Mouse (Mus musculus) neural tube, embryonic 15.5 days (tissue): ENCODE measurements around the gene B3gnt4. TPM values are rescaled to one million over a fixed set of nuclear protein-coding genes. Genes with fewer than 3 reads are reported as not detected.

Experiments
- ATAC-seq: fragments of 200-750 bp; cut with Nextera tagmentation; 2 replicates; pipeline ENCODE4 v1.8.0; 2017; ENCODE audit warnings: mild to moderate bottlenecking, moderate TSS enrichment, moderate library complexity; ENCODE audit not compliant: low FRiP score
- H3K27ac ChIP-seq: fragments of 300-500 bp; sonication (generic); replicated peaks from 2 replicates; pipeline ENCODE4 v1.5.1; 2015; ENCODE audit warnings: mild to moderate bottlenecking, inconsistent platforms
- H3K27me3 ChIP-seq: fragments of 300-500 bp; sonication (generic); replicated peaks from 2 replicates; pipeline ENCODE4 v1.6.1; 2015; ENCODE audit warnings: inconsistent platforms
- H3K36me3 ChIP-seq: fragments of 300-500 bp; sonication (generic); 2 replicates; pipeline ENCODE4 v1.6.1; 2015; ENCODE audit warnings: inconsistent platforms
- H3K4me1 ChIP-seq: fragments of 300-500 bp; sonication (generic); 2 replicates; pipeline ENCODE4 v1.6.1; 2015; ENCODE audit warnings: inconsistent platforms
- H3K4me2 ChIP-seq: fragments of 300-500 bp; sonication (generic); 2 replicates; pipeline ENCODE4 v1.6.1; 2015; ENCODE audit warnings: inconsistent platforms, mild to moderate bottlenecking, moderate library complexity
- H3K4me3 ChIP-seq: fragments of 300-500 bp; sonication (generic); replicated peaks from 2 replicates; pipeline ENCODE4 v1.5.1; 2015; ENCODE audit warnings: mild to moderate bottlenecking, inconsistent platforms
- H3K9ac ChIP-seq: fragments of 300-500 bp; sonication (generic); replicated peaks from 2 replicates; pipeline ENCODE4 v1.6.1; 2015; ENCODE audit warnings: mild to moderate bottlenecking, inconsistent platforms
- H3K9me3 ChIP-seq: fragments of 300-500 bp; sonication (generic); replicated peaks from 2 replicates; pipeline ENCODE4 v1.6.1; 2016; ENCODE audit warnings: inconsistent platforms
- WGBS: fragments of 180-500 bp; shearing (Covaris S2); methylation state at CpG from one replicate; pipeline ENCODE4 v1.1.7; 2015; ENCODE audit warnings: mixed read lengths; 5-methylcytosine and 5-hydroxymethylcytosine counted together
- microRNA-seq: library from miRNA; unstranded; fragments of <30 nt; microRNA quantifications from one replicate; pipeline ENCODE4, GENCODE M21; 2017
- polyA plus RNA-seq: library from polyadenylated mRNA; unstranded; fragments of >200 nt; fragmentation: Nextera tagmentation; extraction: Ambion mirVana; gene quantifications from 2 replicates; pipeline ENCODE4 v1.2.1, GENCODE M21; 2015

The B3gnt4 gene
- polyA plus RNA-seq, 1 experiment from 2014 or later: 1.1 TPM

- Histone ChIP-seq H3K27me3 (no peaks in the 10 kb centered on the region), H3K9me3 (no peaks in the 10 kb centered on the region), H3K4me2 (no peak overlapping the region), H3K36me3 (peaks cover 75% of the 10 kb centered on the region), H3K4me3 (no peak overlapping the region), H3K9ac (no peak overlapping the region), H3K27ac (no peak overlapping the region), H3K4me1 (no peaks in the 10 kb centered on the region)
- WGBS: 88% methylated on average over 8 of the region's 8 CpGs
- ATAC-seq: no peak
These were observed 19.8 kb downstream of the B3gnt4 start for GRCm38 (mm10) chr5:123530056-123530455.

- Histone ChIP-seq H3K36me3 (peaks cover 82% of the 10 kb centered on the region), H3K9ac (no peak overlapping the region), H3K4me1 (no peaks in the 10 kb centered on the region), H3K27ac (no peak overlapping the region), H3K4me2 (no peak overlapping the region), H3K27me3 (no peaks in the 10 kb centered on the region), H3K9me3 (no peaks in the 10 kb centered on the region), H3K4me3 (no peak overlapping the region)
- ATAC-seq: no peak
- WGBS: 95% methylated on average over 10 of the region's 10 CpGs
These were observed 23.5 kb downstream of the B3gnt4 start for GRCm38 (mm10) chr5:123533801-123534200.

- 91% methylated on average over 7 of the region's 7 CpGs for whole genome bisulfite sequencing
- peaks cover 55% of the 10 kb centered on the region for H3K36me3 ChIP-seq
These were observed 45.4 kb downstream of the B3gnt4 start for GRCm38 (mm10) chr5:123555693-123556092.

GRCm38 (mm10) chr5:123556451-123556850 is 46.2 kb downstream of the B3gnt4 start:
- no peak overlapping the region for H3K4me2 ChIP-seq
- H3K9me3 ChIP-seq: no peaks in the 10 kb centered on the region
- 60% methylated on average over 2 of the region's 2 CpGs for WGBS
- no peak overlapping the region for H3K4me3 ChIP-seq
- no peaks in the 10 kb centered on the region for H3K4me1 ChIP-seq
- no peaks in the 10 kb centered on the region for H3K27me3 ChIP-seq
- H3K36me3 ChIP-seq: peaks cover 60% of the 10 kb centered on the region
- no peak overlapping the region for H3K27ac ChIP-seq
- no peak overlapping the region for H3K9ac ChIP-seq
- no peak for ATAC-seq

More at GRCm38 (mm10) chr5:123555693-123556092, 45.4 kb downstream of the B3gnt4 start:
- no peaks in the 10 kb centered on the region for H3K4me1 ChIP-seq
- H3K27me3 ChIP-seq: no peaks in the 10 kb centered on the region
- H3K9ac ChIP-seq: no peak overlapping the region
- ATAC-seq: no peak
- no peak overlapping the region for H3K27ac ChIP-seq
- H3K4me2 ChIP-seq: no peak overlapping the region
- H3K4me3 ChIP-seq: no peak overlapping the region
- no peaks in the 10 kb centered on the region for H3K9me3 ChIP-seq

GRCm38 (mm10) chr5:123559588-123559987 is 49.3 kb downstream of the B3gnt4 start:
- Histone ChIP-seq H3K9me3 (no peaks in the 10 kb centered on the region), H3K36me3 (peaks cover 86% of the 10 kb centered on the region), H3K4me3 (no peak overlapping the region), H3K4me2 (no peak overlapping the region), H3K9ac (no peak overlapping the region), H3K27me3 (no peaks in the 10 kb centered on the region), H3K4me1 (no peaks in the 10 kb centered on the region), H3K27ac (no peak overlapping the region)
- WGBS: 94% methylated on average over 8 of the region's 8 CpGs
- no peak for ATAC-seq

GRCm38 (mm10) chr5:123561128-123561527 is 50.9 kb downstream of the B3gnt4 start:
- Histone ChIP-seq H3K4me1 (no peaks in the 10 kb centered on the region), H3K4me2 (no peak overlapping the region), H3K27me3 (no peaks in the 10 kb centered on the region), H3K9ac (no peak overlapping the region), H3K4me3 (no peak overlapping the region), H3K27ac (no peak overlapping the region), H3K9me3 (no peaks in the 10 kb centered on the region), H3K36me3 (peaks cover 91% of the 10 kb centered on the region)
- no peak for ATAC-seq
- 94% methylated on average over 11 of the region's 11 CpGs for WGBS

Small RNAs within 50 kb of the gene (microRNA-seq; reads per million reads assigned to microRNA genes)
- gene Mir7647: 0.69 reads per million

Other genes with a start within 250 kb of the B3gnt4 start
- gene Bcl7a, start 166.6 kb upstream of the B3gnt4 start, polyA plus RNA-seq: 30.2 and 31.0 TPM in 2 replicates
- 19.3 and 19.4 TPM in 2 replicates for gene Mlxip, start 115.7 kb upstream of the B3gnt4 start, polyA plus RNA-seq
- 0.55 and 0.66 TPM in 2 replicates for gene Lrrc43, start 21.2 kb upstream of the B3gnt4 start, polyA plus RNA-seq
- not detected in 2 replicates for gene Il31, start 21.0 kb upstream of the B3gnt4 start, polyA plus RNA-seq
- gene Diablo, start 13.7 kb downstream of the B3gnt4 start, polyA plus RNA-seq: 104 and 108 TPM in 2 replicates
- 8.3 and 8.9 TPM in 2 replicates for gene Gm49027, start 15.0 kb downstream of the B3gnt4 start, polyA plus RNA-seq
- gene Vps33a, start 62.6 kb downstream of the B3gnt4 start, polyA plus RNA-seq: 38.6 and 39.0 TPM in 2 replicates
- 72.1 and 81.1 TPM in 2 replicates for gene Clip1, start 174.2 kb downstream of the B3gnt4 start, polyA plus RNA-seq
- 57.0 and 65.8 TPM in 2 replicates for gene Zcchc8, start 210.6 kb downstream of the B3gnt4 start, polyA plus RNA-seq
- 117 and 123 TPM in 2 replicates for gene Rsrc2, start 239.0 kb downstream of the B3gnt4 start, polyA plus RNA-seq
- 4.7 and 9.1 TPM in 2 replicates for gene Kntc1, start 239.3 kb downstream of the B3gnt4 start, polyA plus RNA-seq